Mouse (Mus musculus) c-Kit-positive CD71-negative TER-119-negative erythroid progenitor cells, embryonic 14.5 days (primary cell): ENCODE data around the gene Prom2.

Source experiments
- DNase-seq: peaks from one replicate; pipeline ENCODE4 v3.0.0-alpha.2; 2013; ENCODE audit warnings: low read depth

Gene Prom2

DNA sequence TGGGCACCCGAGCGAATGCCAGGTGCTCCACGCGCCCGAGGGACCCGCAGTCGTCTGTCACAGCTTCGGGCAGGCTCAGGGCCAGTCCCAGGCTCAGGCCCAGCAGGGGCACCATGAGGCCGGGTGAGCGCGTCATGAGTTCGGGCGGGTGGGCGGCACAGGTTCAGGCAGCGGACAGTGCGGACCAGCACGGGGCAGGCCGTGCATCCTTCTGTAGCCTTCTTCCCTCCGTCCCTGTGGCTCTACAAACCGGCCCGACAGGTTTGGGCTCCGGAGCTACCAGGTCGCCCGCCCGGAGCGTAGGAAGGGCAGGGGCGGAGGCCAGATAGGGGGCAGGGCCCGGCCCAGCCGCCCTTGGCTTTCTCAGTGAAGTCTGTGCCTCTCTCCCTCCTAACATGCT lies at the start of gene Prom2:
Gene Prom2 (minus strand): TSS at position 283 of the 400 bp plus-strand sequence.
- no peak for DNase-seq

DNA sequence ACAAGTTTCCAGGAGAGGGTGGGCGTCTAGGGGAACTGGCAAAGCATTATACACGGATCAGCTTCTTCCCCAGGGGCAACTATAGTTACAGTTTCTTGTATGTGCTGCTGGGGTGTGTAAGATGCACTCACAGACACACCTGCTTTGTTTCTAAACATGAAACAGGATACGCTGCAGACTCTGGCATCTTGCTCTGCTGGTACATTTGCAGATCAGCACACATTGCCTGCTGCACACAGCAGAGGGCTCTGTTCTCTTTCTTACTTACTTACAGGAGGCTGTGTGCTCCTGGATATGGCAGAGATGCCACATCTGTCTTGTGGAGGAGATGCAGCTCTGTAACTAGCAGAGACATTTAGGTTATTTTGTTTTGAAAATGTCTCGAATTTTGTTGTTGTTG lies 49.6 kb upstream of the Prom2 start:
- no peak for DNase-seq

DNA sequence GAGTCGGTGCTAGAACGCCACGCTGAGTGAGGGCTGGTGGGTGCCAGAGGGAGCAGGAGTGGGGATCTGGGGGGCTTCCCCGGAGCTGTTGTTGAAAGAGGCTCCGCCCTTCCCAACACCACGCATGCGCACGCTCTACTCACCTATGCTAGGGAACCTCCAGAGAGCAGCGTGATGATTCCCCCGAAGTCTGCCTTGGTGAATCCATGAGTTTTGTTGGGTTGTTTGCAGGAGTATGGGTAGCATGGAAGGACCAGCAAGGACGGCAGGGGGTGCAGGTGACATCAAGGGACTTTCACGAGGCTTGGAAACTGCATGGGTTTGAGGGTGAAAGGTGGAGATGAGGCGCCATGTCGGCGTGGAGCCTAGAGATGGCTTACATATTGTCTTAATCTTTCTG lies 48.9 kb upstream of the Prom2 start:
- DNase-seq, result no peak

DNA sequence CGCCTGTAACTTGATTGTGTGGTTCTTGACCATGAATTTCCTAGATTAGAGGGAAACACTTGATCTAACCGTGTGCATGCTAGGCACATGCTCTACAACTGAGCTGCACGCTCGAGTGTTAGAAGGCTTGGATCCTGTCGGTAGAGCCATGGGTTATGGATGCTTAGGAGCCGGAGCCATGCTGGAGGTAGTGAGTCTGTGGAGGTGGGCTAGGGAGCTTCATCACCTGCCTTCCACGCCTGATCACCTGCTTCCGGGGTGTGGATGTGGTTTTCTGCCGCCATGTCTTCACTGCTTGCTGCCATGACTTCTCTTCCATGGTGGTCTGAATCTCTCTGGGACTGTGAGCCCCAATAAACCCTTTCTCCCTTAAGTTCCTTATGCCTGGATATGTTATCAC lies 47.6 kb upstream of the Prom2 start:
- DNase-seq, result no peak

DNA sequence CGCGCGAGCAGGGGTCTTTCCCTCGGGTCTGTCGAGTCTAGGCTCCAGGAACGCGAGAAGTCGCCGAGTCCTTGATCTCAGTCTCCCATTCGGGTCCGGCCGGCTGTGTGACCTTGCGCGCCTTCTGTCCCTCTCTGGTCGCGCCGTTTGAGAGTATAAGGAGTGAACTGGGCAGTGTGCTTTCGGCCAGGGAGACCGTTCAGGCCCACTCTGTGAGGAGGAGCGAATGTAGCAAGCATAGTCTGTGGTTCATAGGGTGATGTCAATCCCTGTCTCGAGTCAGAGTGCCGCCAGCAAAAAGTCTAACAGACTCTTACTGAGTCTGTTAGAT lies 46.2 kb upstream of the Prom2 start:
- DNase-seq, result no peak

DNA sequence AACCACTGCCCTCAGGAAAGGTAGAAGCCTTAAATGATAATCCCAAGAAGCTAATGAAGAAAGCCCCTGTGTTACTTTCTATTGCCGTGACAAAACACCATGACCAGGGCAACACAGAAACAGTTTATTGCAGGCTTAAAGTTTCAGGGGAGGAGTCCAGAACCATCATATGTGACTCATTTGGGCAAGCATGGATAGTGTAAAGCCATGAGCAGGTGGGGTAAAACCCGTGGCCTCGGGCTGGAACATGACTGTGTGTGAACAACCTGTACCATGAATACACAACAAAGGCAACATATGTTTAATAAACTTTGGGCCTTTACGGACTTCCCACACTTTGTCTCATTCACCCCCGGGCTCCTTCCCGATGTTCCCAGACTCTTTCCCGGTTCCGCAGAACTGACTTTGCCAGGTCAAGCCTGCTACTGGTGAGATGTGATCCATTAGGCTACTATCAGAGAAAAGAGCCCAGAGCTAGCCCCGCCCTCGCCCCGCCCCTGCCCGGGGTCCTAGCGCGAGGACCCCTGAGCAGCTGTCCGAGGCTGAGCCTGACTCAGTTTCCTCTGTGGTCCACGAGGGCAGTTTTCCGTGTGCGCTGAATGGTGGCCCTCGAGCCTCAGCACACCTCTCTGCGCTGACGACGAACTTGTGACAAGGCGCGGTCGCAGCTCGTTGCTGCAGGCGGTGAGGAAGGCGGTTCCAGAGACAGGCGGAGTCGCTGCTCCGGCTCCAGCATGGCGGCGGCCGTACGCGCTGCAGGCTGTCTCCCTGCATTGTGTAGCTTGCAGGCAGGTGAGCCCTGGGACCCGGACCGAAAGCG lies 45.6 kb upstream of the Prom2 start, which contains the start of the genes Zfp661 and Mrps5:
Gene Zfp661 (minus strand): TSS at position 401 of the 820 bp plus-strand sequence.
Gene Mrps5 (plus strand): TSS at position 529 of the 820 bp plus-strand sequence.
- peak; percentile 68 for DNase-seq

DNA sequence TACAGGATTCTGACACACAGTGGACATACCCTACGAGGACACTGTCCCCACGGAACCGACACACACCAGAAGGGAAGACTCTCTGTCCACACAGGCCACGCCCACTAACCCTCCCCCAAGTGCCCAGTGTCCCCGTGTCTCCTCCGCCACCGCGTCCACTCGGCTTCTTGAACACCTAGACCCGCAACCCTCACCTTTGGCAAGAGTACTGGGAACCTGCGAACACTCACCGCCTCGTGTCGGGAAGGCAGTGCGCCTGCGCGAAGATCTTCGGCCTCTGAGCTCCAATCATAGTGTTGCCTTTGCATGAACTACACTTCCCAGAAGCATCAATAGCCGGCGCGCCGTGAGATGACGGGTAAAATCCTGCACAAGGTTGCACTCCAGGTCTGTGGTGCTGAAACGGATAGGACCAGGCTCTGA lies 43.2 kb upstream of the Prom2 start:
- DNase-seq, result peak; percentile 93

DNA sequence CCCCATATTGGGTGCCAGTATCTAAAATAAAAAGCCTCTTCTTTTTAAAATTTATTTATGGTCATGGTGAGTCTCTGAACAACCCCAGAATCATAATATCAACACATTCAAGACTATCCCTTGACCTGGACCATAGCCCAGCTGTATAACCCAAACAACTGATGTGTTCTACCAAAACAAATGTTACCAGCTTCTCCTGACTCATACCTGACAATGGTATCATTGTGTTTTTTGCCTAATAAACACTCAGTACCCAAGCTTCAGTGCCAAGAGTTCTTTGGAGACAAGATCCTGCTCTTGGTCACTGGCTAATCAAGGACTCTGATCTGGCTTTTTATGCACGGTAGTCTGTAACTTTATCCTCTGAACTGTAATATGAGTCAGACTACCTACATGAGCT lies 32.1 kb upstream of the Prom2 start:
- DNase-seq, result no peak

DNA sequence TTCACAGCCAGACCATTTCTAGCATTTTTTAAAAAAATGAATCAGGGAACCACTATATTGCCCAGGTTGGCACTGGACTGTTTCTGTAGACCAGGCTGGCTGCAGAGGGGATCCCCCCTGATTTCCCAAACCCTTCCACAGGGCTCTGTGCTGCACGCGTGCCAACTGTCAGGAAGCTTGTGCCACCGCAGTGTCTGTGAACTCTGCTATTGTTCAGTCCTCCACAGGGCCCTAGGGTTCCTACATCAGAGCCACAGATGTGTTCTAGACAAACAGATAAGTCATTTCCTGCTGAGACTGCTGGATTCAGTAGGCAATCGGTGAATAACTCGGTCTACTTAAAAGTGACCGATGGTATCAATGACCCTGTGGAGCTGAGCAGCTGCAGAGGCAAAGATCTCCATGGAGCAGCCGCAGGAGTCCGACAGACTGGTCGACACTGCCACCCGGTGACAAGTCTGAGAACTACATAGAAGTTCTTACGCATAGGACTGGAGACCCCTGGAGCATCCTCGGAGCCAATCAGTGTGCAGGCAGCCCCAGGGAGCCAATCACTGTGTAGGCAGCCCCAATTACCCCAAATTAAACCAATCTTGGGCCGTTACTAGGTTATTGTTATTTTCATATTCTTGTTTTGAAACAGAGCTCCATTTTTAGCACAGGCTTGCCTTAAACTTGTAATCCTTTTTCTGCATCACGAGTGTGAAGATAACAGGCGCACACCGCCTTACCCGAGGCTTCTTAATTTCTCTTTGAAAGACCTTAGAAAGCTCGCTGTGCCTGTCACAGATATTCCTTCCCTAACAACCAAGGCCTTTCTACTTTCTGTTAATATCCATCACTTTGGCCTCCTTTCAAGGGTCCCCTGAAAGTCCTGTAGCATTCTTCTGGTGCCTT lies 18.1 kb upstream of the Prom2 start:
- DNase-seq, result peak; percentile 74

DNA sequence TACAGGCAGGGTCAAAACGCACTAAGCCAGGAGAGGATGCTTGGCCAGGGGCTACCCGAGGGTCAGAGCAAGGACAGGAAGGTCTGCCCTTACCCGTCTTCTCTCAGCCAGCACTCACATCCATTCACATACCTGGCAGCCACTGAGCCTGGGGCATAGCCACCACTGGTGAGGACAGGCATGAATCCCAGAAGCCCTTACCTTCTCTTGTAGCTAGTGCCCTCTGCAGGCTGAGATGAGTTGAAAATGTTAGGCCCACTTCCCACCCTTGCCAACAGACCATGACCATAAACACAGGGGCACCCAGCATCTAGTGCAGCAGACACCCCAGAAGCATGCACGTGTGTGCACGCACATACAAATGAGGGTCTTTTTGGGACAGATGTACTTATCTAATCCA lies 9.8 kb upstream of the Prom2 start:
- DNase-seq, result no peak

DNA sequence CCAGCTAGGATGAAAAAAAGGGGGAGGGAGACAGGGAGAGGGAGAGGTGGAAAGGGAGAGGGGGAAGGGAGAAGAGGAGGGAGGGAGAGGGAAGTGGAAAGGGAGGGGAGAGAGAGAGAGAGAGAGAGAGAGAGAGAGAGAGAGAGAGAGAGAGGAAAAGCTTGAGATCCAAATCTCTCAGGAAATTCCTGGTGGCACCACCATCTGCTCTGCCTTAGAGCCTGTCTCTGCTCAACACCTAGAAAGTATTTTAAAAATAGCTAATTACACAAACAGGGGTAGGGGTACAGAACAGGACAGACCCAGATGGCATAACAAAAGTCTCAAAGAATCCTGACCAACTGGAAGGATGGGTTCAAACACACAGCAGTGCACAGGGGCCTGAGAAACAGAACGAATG lies 9.2 kb upstream of the Prom2 start:
- no peak for DNase-seq

DNA sequence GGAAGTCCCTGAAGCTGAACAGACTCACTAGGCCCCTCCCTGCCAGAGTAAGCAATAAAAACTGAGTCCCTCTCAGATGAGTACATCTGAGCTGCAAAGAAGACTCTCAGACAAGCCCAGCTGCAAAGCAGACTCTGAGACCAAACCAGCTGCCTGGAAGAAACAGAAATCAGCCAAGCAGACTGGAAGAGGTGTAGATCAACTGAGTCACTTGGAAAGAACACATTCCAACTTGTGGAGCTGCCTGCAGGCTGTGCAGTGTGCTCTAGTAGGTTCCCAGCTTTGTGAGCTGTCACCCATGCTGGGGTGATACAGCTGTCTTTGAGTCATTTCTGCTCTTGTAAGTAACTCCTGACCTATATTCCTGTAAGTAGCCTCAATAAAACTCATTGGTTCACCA lies 8.4 kb upstream of the Prom2 start:
- DNase-seq, result no peak

DNA sequence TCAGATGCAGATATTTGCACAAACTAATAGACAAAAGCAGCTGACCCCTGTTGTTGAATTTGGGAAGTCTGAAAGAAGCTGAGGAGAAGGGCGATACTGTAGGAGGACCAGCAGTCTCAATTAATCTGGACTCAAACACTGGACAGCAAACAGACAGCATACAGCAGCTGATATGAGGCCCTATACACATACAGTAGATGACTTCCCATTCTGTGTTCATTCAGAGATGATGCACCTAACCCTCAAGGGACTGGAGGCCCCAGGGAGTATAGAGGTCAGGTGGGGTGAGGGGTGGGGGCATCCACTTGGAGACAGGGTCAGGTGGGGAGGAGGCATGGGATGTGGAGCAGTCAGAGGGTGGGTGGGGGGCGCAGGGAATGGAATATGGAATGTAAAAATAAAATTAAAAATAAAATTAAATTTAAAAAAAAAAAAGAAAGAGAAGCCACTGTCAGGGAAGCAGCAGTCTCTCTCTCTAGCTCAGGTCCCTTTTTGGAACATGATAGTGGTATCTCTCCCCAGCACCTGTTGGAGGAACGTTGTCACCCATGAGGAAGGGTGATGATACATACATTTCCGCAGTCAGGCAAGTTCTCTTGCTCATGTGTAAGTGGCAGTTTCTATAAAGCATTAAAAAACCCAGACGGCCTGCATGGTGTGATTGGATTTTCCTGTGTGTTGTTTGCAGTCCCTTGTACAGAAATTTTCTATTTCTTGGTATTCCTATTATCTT lies 7.2 kb upstream of the Prom2 start:
- DNase-seq, result no peak

DNA sequence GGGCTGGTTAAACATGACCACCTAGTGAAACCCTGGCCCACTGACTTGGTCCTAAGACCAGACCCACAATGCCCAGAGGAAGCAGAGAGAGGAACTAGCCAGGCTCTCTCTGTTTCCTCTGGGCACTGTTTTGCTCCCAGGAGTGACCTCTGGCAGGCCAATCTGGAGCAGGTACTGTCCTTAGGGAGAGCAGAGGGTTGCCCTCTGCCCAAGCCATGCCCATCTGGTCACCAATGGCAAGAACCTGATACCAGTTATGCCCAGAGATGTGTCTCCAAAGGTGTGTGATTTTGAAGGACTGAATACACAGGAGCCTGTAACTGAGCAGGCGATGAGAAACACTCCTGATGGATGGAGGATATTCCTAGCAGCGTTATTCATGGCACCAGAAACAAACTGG lies 430 bp upstream of the Prom2 start:
- no peak for DNase-seq

DNA sequence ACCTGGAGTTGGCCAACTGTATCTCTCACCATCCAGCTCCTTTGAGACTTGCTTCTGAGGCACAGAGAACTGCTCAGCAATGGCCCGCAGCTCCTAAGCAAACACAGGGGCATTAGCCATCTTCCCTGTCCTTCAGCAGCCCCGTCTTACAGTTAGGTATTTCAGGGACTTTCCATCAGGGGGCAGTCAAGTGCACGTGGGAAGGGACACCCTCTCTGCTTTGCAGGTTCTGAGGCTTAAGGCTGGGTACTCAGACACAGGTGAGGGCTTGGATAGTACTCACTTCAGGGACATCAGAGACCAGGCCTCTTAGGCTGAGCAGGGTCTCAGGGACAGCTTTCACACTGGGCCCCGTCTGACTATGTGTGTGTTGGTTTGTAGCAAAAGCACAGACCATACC lies 1.8 kb downstream of the Prom2 start:
- DNase-seq, result peak; percentile 14

DNA sequence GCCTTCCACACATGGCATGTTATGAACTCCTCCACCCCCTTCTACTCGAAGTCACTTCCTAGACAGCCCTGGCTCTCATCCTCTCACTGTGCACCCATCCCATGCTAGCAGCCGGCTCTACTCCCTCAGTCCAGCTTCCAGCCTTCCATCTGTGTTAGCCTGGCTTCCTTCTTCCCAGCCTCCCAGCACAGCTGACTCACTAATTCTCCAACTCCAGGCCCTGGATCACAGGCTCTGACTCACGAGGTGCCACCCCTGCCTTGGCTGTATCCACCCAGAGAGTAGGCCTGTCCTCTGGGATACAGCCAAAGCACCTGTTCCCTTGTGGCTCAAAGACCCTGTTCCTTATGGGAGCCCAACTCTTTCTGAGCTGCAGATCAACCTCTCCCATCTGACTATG lies 3.7 kb downstream of the Prom2 start:
- DNase-seq, result no peak

DNA sequence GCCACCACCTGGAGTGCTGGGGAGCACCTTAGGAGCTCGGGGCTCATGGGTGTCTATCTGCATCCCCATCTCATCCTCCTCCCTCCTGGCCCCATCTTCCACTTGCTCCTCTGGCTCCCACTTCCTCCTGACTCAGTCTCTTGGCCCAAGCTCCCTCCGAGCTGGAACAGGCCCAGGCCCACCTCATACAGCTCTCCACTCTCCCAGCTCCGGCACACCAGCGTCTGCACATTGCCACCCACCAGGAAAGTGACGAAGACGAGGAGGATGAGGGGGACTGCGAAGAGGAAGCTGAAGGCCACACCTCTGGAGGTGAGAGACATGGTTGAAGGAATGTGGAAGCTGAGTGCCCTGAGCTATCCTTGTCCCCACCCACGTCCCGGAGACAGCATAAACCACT lies 5.9 kb downstream of the Prom2 start:
- no peak for DNase-seq

DNA sequence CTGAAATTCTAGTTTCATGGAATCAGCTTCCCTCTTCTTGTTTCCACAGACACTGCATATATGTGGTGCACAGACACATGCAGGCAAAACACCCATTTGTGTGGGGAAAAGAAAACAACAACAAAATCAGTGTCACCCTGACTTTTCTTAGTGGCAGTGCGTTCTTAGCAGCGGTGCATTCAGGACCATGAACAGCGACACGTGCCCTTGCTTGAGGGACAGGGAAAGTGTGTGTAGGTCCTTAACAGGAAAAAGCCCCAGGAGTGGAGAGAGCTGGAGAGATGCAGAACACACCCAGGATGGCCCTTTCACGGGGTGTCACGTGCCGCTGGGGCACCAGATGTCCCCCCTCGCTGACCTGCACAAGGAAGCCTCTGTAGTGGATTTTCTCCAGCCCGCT lies 8.9 kb downstream of the Prom2 start:
- peak; percentile 43 for DNase-seq

DNA sequence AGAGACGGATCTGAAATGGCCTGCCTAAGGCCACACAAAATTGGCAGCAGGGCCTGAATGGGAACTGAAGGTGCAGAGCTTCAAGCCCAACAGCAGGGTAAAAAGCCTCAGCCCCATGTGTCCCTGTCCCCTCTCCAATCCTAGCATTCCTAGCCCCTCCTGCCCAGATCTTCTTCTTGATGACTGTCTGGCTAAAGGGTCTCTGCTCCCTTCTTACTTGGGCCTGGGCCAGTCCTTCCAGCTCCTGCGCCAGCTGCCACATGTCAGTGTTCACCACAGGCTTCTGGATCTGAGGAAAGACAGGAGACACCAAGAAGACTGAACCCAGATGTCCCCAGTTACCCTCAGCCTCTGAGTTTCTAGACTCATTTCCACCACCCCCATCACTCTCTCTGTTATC lies 9.7 kb downstream of the Prom2 start:
- no peak for DNase-seq

DNA sequence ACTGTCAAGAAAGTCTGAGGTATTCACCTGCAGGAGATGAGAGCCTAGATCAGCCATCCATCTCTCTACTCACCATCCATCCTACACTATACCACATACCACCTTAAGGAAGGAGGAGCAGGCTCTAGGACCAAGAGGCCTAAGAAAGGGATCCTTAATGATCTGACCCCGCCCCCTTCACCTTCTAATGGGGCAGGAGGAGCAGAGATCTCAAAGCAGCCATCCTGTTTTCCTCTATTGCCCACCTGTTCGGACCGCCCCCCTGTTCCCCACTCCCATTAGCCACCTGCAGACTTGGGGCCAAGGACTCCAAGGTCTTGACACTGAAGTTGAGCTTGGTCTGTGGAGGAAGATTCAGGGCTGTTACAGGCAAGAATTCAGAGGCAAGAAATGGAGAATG lies 10.8 kb downstream of the Prom2 start:
- DNase-seq, result no peak

DNA sequence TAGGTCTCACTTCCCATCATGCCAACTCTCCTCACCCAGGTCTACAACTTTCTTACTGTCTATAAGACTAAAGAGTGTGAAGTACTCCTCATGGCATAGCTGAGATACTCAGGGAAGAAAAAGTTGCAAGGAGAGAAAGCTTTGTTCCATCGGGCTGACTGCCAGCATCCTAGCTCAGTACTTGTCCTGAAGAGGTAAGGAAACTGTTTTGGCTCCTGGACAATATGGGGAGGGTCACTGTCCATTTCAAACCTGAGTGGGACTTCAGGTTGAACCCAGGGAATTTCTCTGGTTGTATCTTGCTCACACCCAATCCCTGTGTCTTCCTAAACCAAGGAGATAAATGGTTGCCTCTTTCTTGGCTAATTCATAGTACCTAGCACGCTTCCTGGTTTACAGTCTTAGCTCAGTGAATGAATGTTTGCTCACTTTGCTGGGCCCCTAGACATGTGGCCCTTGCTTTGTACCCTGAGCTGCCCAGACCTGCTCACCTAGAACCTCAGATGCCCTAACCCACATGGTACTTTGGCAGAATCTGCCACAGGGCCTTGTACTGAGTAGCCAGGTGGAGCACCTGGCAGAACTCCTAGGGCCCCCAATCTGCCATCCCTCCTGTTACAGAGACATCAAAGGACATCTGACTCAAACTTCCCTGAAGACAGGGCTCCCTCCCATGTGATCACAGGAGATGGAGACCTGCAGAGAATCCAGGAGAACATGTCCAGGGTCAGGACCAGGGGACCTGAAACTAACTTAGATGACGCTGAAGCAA lies 16.1 kb downstream of the Prom2 start:
- DNase-seq, result no peak
